Mouse (Mus musculus): ENCODE results near the gene Sdhb.

GRCm38 (mm10) chr4:140916296-140916695 is 44.7 kb upstream of the Sdhb start:
- no peak for TF ChIP-seq CTCF (IDR thresholded peaks at IDR 0.05 in 2 of 3, conservative IDR thresholded peaks at IDR 0.05 in 1 of 3; ENCODE audit: control insufficient read depth in 1 of 3, insufficient read depth in 1 of 3, low read depth in 2 of 3, low read length in 3 of 3, poor library complexity in 1 of 3, severe bottlenecking in 1 of 3)
- no peak for TF ChIP-seq KAT2A (conservative IDR thresholded peaks at IDR 0.05; ENCODE audit: low read depth, low read length)
- TF ChIP-seq ZC3H11A (IDR thresholded peaks at IDR 0.05; ENCODE audit: low read depth, low read length): no peak
- TF ChIP-seq MAFK (IDR thresholded peaks at IDR 0.05; ENCODE audit: borderline replicate concordance, low read depth, low read length): no peak
- no peak for TF ChIP-seq SIN3A (IDR thresholded peaks at IDR 0.05; ENCODE audit: low read length)
- no peak for TF ChIP-seq EP300 (IDR thresholded peaks at IDR 0.05; ENCODE audit: low read depth in 1 of 2, low read length in 2 of 2)
- no peak for TF ChIP-seq POLR2A (IDR thresholded peaks at IDR 0.05; ENCODE audit: control insufficient read depth in 1 of 2, insufficient read depth in 1 of 2, low read depth in 1 of 2, low read length in 2 of 2, poor library complexity in 1 of 2)
- TF ChIP-seq ZNF384 (IDR thresholded peaks at IDR 0.05; ENCODE audit: low read depth, low read length): no peak
- no peak for TF ChIP-seq E2F4 (IDR thresholded peaks at IDR 0.05; ENCODE audit: borderline replicate concordance, low read depth, low read length)
- no peak for TF ChIP-seq TBP (IDR thresholded peaks at IDR 0.05; ENCODE audit: low read depth, low read length)
